Mouse (Mus musculus): ENCODE measurements around the gene Ppil4.
A peak's percentile ranks its signal among the peaks of the same experiment; 100 is the strongest.

The Ppil4 gene

DNA sequence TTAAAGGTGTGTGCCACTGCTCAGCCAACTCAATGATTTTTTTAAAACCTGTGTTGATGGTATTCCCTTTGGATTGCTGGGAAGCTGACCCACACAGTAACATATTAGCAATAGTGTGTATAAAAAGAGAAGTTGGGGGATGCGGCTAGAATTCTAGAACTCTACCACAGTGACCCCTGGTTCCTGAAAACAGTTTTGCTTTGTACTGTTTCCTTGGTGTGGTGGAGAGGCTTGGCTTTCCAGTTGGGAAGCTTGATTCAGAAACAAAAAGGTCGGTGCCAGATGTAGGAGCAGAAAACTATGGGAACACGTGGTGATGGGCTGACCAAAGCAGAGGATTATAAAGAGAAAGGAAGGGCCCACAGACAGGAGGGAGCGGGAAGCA lies 32.6 kb downstream of the Ppil4 start:
- no peak for DNase-seq

- no peak for DNase-seq
These were observed 33.4 kb downstream of the Ppil4 start for GRCm38 (mm10) chr10:7826106-7826505.

- peak; percentile 78 for DNase-seq
These were observed 39.5 kb downstream of the Ppil4 start, which contains the start of gene Zc3h12d for GRCm38 (mm10) chr10:7832171-7832676. TSS of gene Zc3h12d (plus strand) at chr10:7832470.

DNA sequence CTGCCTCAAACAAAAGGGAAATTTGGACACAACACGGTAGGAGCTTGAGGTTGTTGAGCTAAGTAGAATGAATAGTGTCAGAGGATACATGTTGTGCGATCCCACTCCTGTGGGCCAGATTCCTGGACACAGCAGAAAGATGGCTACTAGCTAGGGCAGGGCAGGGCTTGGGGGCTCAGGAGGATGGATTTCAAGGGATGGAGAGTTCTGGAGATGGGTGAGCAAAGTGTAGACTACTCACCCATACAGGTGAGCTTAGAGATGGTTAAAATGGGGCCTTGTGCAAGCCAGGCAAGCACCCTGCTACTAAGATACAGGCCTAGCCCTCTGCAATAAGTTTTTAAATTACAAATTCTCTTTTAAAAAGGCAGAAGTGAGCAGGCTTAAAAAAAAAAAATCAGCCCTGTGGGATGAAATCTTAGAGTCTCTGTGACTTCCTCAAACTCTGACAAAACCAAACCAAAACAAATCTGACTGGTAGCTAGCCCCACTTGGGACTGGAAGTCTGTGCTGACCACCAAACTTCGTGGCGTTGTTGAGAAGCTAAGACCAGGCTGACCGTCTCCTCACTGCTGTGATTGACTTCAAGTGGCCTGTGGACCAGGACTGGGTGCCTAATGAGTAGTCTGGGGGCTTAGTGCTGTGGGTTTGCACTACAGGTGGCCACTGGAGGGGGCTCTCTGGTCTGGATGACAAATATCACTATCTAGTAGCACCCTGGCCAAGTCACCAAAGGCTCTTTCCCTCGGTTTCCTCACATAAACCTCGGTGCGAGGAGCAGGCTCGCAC lies 40.9 kb downstream of the Ppil4 start:
- DNase-seq: peak; percentile 58

- DNase-seq: peak; percentile 60
These were observed 42.1 kb downstream of the Ppil4 start for GRCm38 (mm10) chr10:7834671-7835225.

- no peak for DNase-seq
These were observed 44.2 kb downstream of the Ppil4 start for GRCm38 (mm10) chr10:7836902-7837301.

DNA sequence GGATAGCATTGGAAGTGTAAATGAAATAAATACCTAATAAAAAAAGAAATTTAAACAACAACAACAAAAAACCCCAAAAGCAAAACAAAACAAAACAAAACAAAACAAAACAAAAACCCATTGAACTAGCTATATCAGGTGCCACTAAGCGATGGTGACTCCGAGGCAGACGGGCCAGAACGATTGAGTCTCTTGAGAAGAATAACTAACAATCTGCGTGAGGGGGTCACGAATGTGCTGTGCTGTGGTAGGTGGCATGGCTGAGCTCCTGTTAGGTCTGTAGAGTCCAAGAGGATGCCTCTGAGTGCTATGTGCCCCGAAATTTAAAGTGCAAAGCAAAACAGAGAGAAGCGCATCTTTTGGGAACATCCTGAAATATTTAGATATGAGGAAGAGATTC lies 44.8 kb downstream of the Ppil4 start:
- no peak for DNase-seq

- DNase-seq: no peak
These were observed 45.3 kb downstream of the Ppil4 start for GRCm38 (mm10) chr10:7838036-7838435.

GRCm38 (mm10) chr10:7838874-7839421 lies 46.3 kb downstream of the Ppil4 start:
- no peak for DNase-seq

GRCm38 (mm10) chr10:7839551-7840352 lies 47.1 kb downstream of the Ppil4 start:
- DNase-seq: peak; percentile 56

GRCm38 (mm10) chr10:7840353-7840733 lies 47.7 kb downstream of the Ppil4 start:
- no peak for DNase-seq

- peak; percentile 58 for DNase-seq
These were observed 48.1 kb downstream of the Ppil4 start for GRCm38 (mm10) chr10:7840785-7841184.

GRCm38 (mm10) chr10:7841571-7842080 lies 48.9 kb downstream of the Ppil4 start:
- DNase-seq: peak; percentile 50

GRCm38 (mm10) chr10:7843181-7843580 lies 50.5 kb downstream of the Ppil4 start:
- DNase-seq: no peak

DNA sequence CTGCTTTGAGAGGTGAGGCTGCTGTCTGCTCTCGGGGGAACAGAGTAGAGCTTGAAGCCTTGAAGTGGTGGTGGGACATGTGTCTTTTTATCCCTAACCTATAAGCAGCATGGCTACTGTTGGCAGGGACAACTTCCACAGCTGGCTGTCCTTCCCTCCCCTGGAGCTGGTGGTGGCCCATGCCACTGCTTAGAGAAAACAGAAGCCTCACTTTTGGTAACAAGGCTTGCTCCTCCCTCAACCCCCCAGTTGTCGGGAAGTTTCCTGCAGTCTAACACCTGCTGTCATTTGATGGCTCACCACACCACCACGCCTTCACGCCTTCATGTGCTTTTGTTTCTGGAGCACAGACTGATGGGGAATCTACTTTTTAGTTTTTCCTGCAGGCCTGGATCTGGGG lies 51.5 kb downstream of the Ppil4 start:
- DNase-seq: peak; percentile 68

DNA sequence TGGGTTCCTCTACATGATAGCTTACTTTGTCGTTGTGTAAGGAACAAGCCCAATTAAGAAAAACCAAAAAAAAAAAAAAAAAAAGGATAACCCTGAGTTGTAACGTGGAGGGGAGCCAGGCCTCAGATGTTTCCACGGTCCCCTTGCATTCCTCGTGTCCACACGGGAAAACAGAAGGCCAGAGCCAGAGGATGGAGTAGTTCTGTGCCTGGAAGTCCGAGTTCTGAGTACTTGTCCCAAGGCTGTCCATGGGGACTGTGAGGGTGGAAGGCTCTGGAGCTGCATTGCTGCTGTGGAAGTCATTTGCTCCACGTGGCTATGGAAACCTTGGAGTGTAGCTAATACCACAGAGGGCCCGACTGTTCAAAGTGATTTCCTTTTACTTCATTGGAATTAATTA lies 52.4 kb downstream of the Ppil4 start:
- DNase-seq: no peak

DNA sequence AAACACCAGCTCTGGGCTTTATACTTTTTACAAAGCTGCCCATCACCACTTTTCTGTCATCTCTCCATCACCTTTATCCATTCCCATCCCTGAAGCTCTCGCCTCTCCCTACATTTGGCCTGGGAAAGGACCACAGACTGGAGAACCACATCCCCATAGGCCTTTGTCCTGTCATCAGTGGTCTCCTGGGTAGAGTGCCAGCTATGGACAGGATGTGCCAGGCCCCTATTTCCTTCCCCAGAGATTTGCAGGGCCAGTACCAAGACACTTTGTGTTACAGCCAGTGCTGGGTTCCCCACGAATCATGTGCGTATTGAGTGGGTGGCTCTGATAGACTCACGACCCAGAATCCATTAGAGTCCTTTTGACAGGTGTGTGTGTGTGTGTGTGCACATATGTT lies 53.3 kb downstream of the Ppil4 start:
- DNase-seq: no peak

DNA sequence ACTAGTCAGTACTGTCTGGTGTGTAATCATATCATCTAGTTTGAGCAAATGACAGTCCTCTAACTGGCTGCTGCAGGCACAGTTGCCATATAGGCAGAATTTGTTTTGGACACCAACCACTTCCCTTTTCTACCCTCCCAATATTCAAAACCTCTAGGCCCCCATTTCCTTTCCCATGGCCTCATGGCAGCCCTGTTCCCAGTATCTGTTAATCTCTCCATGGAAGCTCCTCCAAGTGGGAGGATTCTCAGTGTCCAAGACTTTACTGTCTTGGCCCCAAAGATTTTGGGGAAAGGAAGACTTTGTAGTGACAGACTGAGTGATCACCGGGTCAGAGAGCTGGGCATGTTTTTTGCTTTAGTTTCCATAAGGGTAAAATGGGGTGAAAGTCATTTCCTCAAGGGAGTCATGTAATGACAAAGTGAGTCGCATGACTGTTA lies 54.5 kb downstream of the Ppil4 start:
- DNase-seq: no peak

DNA sequence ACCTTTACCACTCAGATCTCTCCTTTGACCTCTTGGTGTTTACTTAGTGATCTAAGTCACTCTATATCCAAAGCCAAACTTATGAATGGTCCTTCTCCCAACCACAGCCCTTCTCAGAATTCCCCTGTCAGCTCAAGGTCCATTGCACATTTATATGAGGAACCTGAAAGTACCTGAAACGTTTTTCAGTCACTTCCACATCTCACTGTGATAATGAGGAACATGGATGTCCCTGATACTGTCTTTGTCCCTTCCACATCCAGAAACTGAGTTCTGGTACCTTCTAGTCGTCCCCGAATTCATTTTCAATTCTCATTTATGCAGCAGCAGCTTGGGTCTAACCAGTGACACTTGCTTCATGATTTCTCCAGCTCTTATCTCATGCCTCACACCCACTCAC lies 59.2 kb downstream of the Ppil4 start:
- no peak for DNase-seq

- no peak for DNase-seq
These were observed 67.8 kb downstream of the Ppil4 start for GRCm38 (mm10) chr10:7860494-7860893.

DNA sequence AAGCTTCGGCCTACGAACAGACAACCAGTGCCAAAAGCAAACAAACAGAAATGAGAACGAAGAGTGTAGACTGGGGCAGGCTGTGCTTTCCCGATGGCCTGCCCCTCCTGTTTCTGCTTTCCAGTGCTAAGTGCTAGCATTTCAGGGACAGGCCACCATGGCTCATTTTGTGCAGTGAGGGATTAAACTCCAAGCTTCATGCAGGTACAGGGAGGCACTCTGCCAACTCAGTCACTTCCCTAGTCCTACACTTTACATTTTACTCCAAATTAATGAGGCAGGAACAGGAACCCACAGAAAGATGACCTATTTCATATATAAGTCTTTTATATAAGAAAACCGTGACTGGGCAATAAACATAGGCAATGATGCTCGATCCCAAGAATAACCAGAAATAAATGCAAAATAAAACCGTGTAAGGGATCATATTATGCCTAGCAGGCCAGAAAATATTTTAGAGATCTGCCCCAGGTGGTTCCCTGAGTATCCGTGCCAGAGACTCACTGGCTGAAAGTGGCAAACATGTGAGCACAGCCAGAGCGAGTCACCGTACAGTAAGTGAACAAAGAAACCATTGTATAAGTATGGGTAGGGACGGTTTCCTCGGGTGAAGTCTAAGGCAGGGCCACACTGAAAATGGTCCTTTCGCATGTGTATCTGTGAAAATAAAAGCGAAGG lies 68.7 kb downstream of the Ppil4 start:
- no peak for DNase-seq

GRCm38 (mm10) chr10:7861937-7862657 lies 69.4 kb downstream of the Ppil4 start:
- DNase-seq: no peak
